Mouse (Mus musculus) retina, adult 2 months (tissue): Measurements from ENCODE around the gene Spata17.

Experiments
- DNase-seq: peaks from one replicate; pipeline ENCODE4 v3.0.0-alpha.2; 2012; ENCODE audit warnings: low read depth, low spot score

The Spata17 gene

GRCm38 (mm10) chr1:187004306-187004705 lies 211.0 kb downstream of the Spata17 start:
- no peak for DNase-seq

- DNase-seq, result no peak
Measured at GRCm38 (mm10) chr1:187003441-187003861, 211.8 kb downstream of the Spata17 start.

GRCm38 (mm10) chr1:186997596-186998304 lies 217.5 kb downstream of the Spata17 start:
- no peak for DNase-seq
